Mouse (Mus musculus): ENCODE results near the gene Pepd. TPM values are rescaled to one million over a fixed set of nuclear protein-coding genes. Genes with fewer than 3 reads are reported as not detected.

Pepd gene
- polyA plus RNA-seq, 1 experiment from 2014 or later: 51.7 TPM

DNA sequence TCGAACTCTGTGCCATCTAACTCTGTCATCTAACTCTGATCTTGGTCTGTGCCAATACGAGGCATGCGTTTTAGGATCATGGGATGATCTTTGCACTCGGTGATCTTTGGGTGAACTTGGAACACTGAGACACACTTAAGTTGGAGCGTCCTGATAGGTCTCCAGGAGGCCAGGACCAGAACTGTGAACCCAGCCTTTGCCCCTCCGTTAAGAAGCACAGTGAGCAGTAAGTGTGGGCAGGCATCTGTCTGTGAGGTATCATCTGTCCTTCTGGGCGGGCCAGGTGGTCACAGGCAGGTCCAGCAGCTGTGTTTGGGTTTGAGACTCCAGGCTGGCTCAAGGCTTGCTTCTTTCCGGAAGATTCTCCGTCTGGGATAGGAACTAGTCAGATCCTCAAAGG is 1.8 kb downstream of the Pepd start:
- no peaks in the 10 kb centered on the region for H3K36me3 ChIP-seq
- 93% methylated on average over 9 of the region's 9 CpGs for WGBS
- no peak overlapping the region for H3K27ac ChIP-seq (replicated peaks)
- no peaks in the 10 kb centered on the region for H3K9me3 ChIP-seq
- peaks cover 19% of the 10 kb centered on the region for H3K4me1 ChIP-seq
- no peak for ATAC-seq (replicated peaks)
- no peak overlapping the region for H3K4me3 ChIP-seq
- H3K4me2 ChIP-seq (replicated peaks): no peak overlapping the region
- no peaks in the 10 kb centered on the region for H3K27me3 ChIP-seq
- no peak overlapping the region for H3K9ac ChIP-seq (replicated peaks)

GRCm38 (mm10) chr7:34915555-34915954 is 3.4 kb downstream of the Pepd start:
- Histone ChIP-seq H3K9me3 (no peaks in the 10 kb centered on the region), H3K27ac (replicated peaks) (no peak overlapping the region), H3K36me3 (no peaks in the 10 kb centered on the region), H3K27me3 (no peaks in the 10 kb centered on the region), H3K4me1 (peaks cover 17% of the 10 kb centered on the region), H3K4me2 (replicated peaks) (no peak overlapping the region), H3K9ac (replicated peaks) (no peak overlapping the region), H3K4me3 (no peak overlapping the region)
- ATAC-seq (replicated peaks): no peak
- 89% methylated on average over 5 of the region's 5 CpGs for WGBS

DNA sequence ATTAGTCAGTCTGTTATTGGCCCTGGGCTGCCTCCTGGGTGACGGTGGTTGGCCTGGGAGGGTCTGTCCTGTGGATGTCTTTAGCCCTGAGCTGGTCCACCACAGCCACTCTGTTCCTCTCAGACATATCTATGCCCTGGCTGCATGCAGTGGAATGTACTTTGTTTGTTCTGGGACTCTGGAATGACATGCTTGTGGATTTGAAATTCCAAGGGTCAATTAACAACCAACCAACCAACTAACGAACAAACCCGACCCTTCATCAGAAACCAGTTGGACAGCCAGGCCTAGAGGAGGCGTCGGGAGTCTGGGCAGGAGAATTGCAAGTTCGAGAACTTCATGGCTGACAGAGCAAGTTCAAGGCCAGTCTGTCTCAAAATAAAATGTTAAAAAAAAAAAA is 5.4 kb downstream of the Pepd start:
- no peak overlapping the region for H3K9ac ChIP-seq (replicated peaks)
- H3K4me2 ChIP-seq (replicated peaks): no peak overlapping the region
- 68% methylated on average over 6 of the region's 6 CpGs for WGBS
- no peaks in the 10 kb centered on the region for H3K9me3 ChIP-seq
- no peaks in the 10 kb centered on the region for H3K27me3 ChIP-seq
- ATAC-seq (replicated peaks): no peak
- no peaks in the 10 kb centered on the region for H3K36me3 ChIP-seq
- no peak overlapping the region for H3K4me3 ChIP-seq
- H3K27ac ChIP-seq (replicated peaks): no peak overlapping the region
- H3K4me1 ChIP-seq: peaks cover 6% of the 10 kb centered on the region

GRCm38 (mm10) chr7:34917998-34918397 is 5.8 kb downstream of the Pepd start:
- ATAC-seq (replicated peaks): no peak
- 88% methylated on average over 4 of the region's 4 CpGs for WGBS
- Histone ChIP-seq H3K27ac (replicated peaks) (no peak overlapping the region), H3K4me3 (no peak overlapping the region), H3K9me3 (no peaks in the 10 kb centered on the region), H3K4me1 (peaks cover 2% of the 10 kb centered on the region), H3K36me3 (no peaks in the 10 kb centered on the region), H3K9ac (replicated peaks) (no peak overlapping the region), H3K4me2 (replicated peaks) (no peak overlapping the region), H3K27me3 (no peaks in the 10 kb centered on the region)

GRCm38 (mm10) chr7:34918416-34918815 is 6.2 kb downstream of the Pepd start:
- H3K36me3 ChIP-seq: no peaks in the 10 kb centered on the region
- no peaks in the 10 kb centered on the region for H3K27me3 ChIP-seq
- no peaks in the 10 kb centered on the region for H3K4me1 ChIP-seq
- no peak overlapping the region for H3K4me2 ChIP-seq (replicated peaks)
- no peaks in the 10 kb centered on the region for H3K9me3 ChIP-seq
- no peak overlapping the region for H3K9ac ChIP-seq (replicated peaks)
- WGBS: 87% methylated on average over 8 of the region's 8 CpGs
- H3K4me3 ChIP-seq: no peak overlapping the region
- ATAC-seq (replicated peaks): no peak
- no peak overlapping the region for H3K27ac ChIP-seq (replicated peaks)

- H3K9ac ChIP-seq (replicated peaks): no peak overlapping the region
- H3K4me3 ChIP-seq: no peak overlapping the region
- WGBS: 79% methylated on average over 5 of the region's 5 CpGs
- no peaks in the 10 kb centered on the region for H3K4me1 ChIP-seq
- no peak overlapping the region for H3K27ac ChIP-seq (replicated peaks)
- ATAC-seq (replicated peaks): no peak
- H3K9me3 ChIP-seq: no peaks in the 10 kb centered on the region
- H3K36me3 ChIP-seq: no peaks in the 10 kb centered on the region
- H3K27me3 ChIP-seq: no peaks in the 10 kb centered on the region
- no peak overlapping the region for H3K4me2 ChIP-seq (replicated peaks)
Observed at GRCm38 (mm10) chr7:34919054-34919453, 6.9 kb downstream of the Pepd start.

DNA sequence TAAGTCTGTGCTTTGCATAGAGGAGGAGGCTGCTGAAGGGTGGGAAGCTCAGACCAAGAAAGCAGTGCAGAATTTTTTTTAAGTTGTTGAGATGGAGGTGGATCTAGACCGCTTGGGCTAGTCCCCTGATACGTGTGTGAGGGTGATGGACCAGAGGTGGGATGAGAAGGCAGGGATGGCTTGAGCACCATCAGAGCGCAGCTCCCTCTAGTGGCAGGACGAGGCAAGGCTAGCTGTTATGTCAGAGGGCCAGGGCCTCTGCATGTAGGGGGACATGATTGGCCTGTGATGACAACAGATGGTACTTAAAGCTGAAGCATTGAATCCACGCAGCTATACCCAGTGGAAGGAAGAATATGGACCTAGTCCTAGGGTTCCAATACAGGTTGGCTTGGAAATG is 7.6 kb downstream of the Pepd start:
- no peaks in the 10 kb centered on the region for H3K4me1 ChIP-seq
- H3K27ac ChIP-seq (replicated peaks): no peak overlapping the region
- H3K27me3 ChIP-seq: no peaks in the 10 kb centered on the region
- H3K4me3 ChIP-seq: no peak overlapping the region
- 50% methylated on average over 5 of the region's 5 CpGs for WGBS
- no peaks in the 10 kb centered on the region for H3K9me3 ChIP-seq
- H3K36me3 ChIP-seq: no peaks in the 10 kb centered on the region
- ATAC-seq (replicated peaks): no peak
- no peak overlapping the region for H3K9ac ChIP-seq (replicated peaks)
- no peak overlapping the region for H3K4me2 ChIP-seq (replicated peaks)

- peaks cover 12% of the 10 kb centered on the region; the same call in 1 of the 2 replicates for H3K4me1 ChIP-seq
- H3K27ac ChIP-seq (replicated peaks): no peak overlapping the region
- no peak overlapping the region for H3K4me2 ChIP-seq (replicated peaks)
- H3K4me3 ChIP-seq: no peak overlapping the region
- H3K9me3 ChIP-seq: no peaks in the 10 kb centered on the region
- no peaks in the 10 kb centered on the region for H3K36me3 ChIP-seq
- ATAC-seq (replicated peaks): no peak
- 65% methylated on average over 5 of the region's 5 CpGs for WGBS
- no peak overlapping the region for H3K9ac ChIP-seq (replicated peaks)
- H3K27me3 ChIP-seq: no peaks in the 10 kb centered on the region
Observed at GRCm38 (mm10) chr7:34925208-34925607, 13.0 kb downstream of the Pepd start.

- WGBS: 92% methylated on average over 7 of the region's 7 CpGs
- Histone ChIP-seq H3K4me2 (replicated peaks) (no peak overlapping the region), H3K36me3 (no peaks in the 10 kb centered on the region), H3K9me3 (no peaks in the 10 kb centered on the region), H3K27me3 (no peaks in the 10 kb centered on the region), H3K4me1 (peaks cover 13% of the 10 kb centered on the region; the same call in 1 of the 2 replicates), H3K4me3 (no peak overlapping the region), H3K9ac (replicated peaks) (no peak overlapping the region), H3K27ac (replicated peaks) (no peak overlapping the region)
- ATAC-seq (replicated peaks): no peak
Observed at GRCm38 (mm10) chr7:34925956-34926355, 13.8 kb downstream of the Pepd start.

DNA sequence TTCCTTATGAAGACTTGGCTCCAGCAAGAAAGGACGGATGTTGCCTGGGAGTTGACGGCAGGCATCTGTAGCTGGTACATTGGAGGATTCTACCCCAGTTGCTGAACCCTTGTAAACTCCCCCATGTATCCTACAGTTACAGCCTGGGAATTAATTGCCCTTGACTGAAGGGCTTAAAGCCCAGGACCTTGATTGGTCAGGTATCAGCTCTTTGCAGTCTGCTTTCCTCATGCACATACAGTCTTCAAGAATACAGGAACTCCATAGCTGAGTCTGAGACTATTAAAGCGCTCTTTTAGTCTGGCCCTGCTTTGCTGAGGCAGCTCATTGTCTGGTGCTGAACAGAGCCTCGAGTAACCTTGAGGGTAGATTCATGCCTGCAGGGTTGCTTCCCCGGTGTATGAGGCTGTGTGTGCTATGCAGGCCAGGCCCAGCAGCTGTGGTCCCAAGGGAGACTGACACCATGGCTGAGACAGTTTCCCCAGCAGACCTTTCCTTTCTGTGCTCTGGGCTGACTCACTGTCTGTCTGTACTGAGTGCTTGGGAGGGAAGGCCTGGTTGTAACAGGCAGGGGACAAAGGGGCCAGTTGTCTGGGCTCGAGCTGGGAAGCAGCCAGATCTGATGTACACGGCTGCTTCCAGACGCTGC is 17.6 kb downstream of the Pepd start:
- WGBS: 49% methylated on average over 8 of the region's 8 CpGs
- no peak overlapping the region for H3K27ac ChIP-seq (replicated peaks)
- H3K36me3 ChIP-seq: no peaks in the 10 kb centered on the region
- H3K4me1 ChIP-seq: peaks cover 13% of the 10 kb centered on the region; the same call in 1 of the 2 replicates
- no peak for ATAC-seq (replicated peaks)
- no peak overlapping the region for H3K4me3 ChIP-seq
- H3K9me3 ChIP-seq: no peaks in the 10 kb centered on the region
- H3K9ac ChIP-seq (replicated peaks): no peak overlapping the region
- H3K4me2 ChIP-seq (replicated peaks): no peak overlapping the region
- H3K27me3 ChIP-seq: no peaks in the 10 kb centered on the region

- H3K9ac ChIP-seq (replicated peaks): no peak overlapping the region
- ATAC-seq (replicated peaks): no peak
- H3K4me1 ChIP-seq: peaks cover 9% of the 10 kb centered on the region; the same call in 1 of the 2 replicates
- 54% methylated on average over 7 of the region's 7 CpGs for WGBS
- no peak overlapping the region for H3K4me3 ChIP-seq
- no peaks in the 10 kb centered on the region for H3K9me3 ChIP-seq
- no peaks in the 10 kb centered on the region for H3K27me3 ChIP-seq
- H3K36me3 ChIP-seq: no peaks in the 10 kb centered on the region
- no peak overlapping the region for H3K27ac ChIP-seq (replicated peaks)
- H3K4me2 ChIP-seq (replicated peaks): no peak overlapping the region
Observed at GRCm38 (mm10) chr7:34930263-34930757, 18.1 kb downstream of the Pepd start.

- 89% methylated on average over 8 of the region's 8 CpGs for WGBS
- H3K27me3 ChIP-seq: no peaks in the 10 kb centered on the region
- ATAC-seq (replicated peaks): no peak
- H3K27ac ChIP-seq (replicated peaks): no peak overlapping the region
- H3K4me3 ChIP-seq: no peak overlapping the region
- H3K9ac ChIP-seq (replicated peaks): no peak overlapping the region
- H3K36me3 ChIP-seq: peaks cover 9% of the 10 kb centered on the region
- H3K4me1 ChIP-seq: peaks cover 9% of the 10 kb centered on the region; the same call in 1 of the 2 replicates
- no peak overlapping the region for H3K4me2 ChIP-seq (replicated peaks)
- 0 out of 2 replicates have a peak, but pooled peaks cover 4% of the 10 kb centered on the region for H3K9me3 ChIP-seq
Observed at GRCm38 (mm10) chr7:34932631-34933030, 20.5 kb downstream of the Pepd start.

DNA sequence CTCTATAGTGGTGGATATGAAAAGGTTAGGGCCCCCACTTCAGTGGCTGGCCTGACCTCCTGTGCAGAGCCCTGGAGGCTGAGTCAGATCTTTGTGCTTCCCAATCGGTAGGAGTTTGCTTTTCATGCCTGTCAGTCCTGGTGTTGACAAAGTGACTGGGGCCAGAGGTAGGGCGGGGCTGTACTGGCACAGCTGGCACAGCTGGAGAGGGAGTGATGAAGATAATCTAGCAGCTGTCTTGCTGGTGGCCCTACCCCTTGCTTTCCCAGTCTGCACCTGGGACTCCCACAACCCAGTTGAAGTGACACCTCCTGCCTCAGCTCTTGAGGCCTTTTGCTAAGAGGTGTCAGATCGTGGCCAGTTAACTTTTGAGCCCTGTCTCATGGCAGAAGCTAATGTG is 21.0 kb downstream of the Pepd start:
- H3K9ac ChIP-seq (replicated peaks): no peak overlapping the region
- no peak for ATAC-seq (replicated peaks)

More for the DNA sequence above, 21.0 kb downstream of the Pepd start:
- no peaks in the 10 kb centered on the region for H3K27me3 ChIP-seq
- H3K4me3 ChIP-seq: no peak overlapping the region
- H3K9me3 ChIP-seq: 0 out of 2 replicates have a peak, but pooled peaks cover 4% of the 10 kb centered on the region
- 80% methylated on average over 3 of the region's 3 CpGs for WGBS
- H3K36me3 ChIP-seq: peaks cover 9% of the 10 kb centered on the region
- H3K4me1 ChIP-seq: peaks cover 9% of the 10 kb centered on the region; the same call in 1 of the 2 replicates
- H3K27ac ChIP-seq (replicated peaks): no peak overlapping the region
- no peak overlapping the region for H3K4me2 ChIP-seq (replicated peaks)
